Mouse (Mus musculus): ENCODE measurements around the gene Fibp.

Gene Fibp

GRCm38 (mm10) chr19:5432992-5433852 lies 27.2 kb upstream of the Fibp start:
- no peak for DNase-seq (ENCODE audit: low spot score)

- no peak for DNase-seq (ENCODE audit: low spot score)
Measured at GRCm38 (mm10) chr19:5433951-5434350, 26.5 kb upstream of the Fibp start.

- DNase-seq (ENCODE audit: low spot score), result no peak
Measured at GRCm38 (mm10) chr19:5444371-5444908, 16.0 kb upstream of the Fibp start.

GRCm38 (mm10) chr19:5444954-5445353 lies 15.5 kb upstream of the Fibp start:
- DNase-seq (ENCODE audit: low spot score), result no peak

- DNase-seq (ENCODE audit: low spot score), result no peak
Measured at GRCm38 (mm10) chr19:5445747-5446146, 14.7 kb upstream of the Fibp start.

GRCm38 (mm10) chr19:5447515-5448353 lies 12.7 kb upstream of the Fibp start, which contains the start of gene Fosl1:
Gene Fosl1 (plus strand): TSS chr19:5447547.
- DNase-seq (ENCODE audit: low spot score), result peak; percentile 49

GRCm38 (mm10) chr19:5448354-5449150 lies 11.9 kb upstream of the Fibp start:
- DNase-seq (ENCODE audit: low spot score), result no peak

GRCm38 (mm10) chr19:5449673-5450072 lies 10.7 kb upstream of the Fibp start:
- DNase-seq (ENCODE audit: low spot score), result no peak

- no peak for DNase-seq (ENCODE audit: low spot score)
Measured at GRCm38 (mm10) chr19:5451766-5452165, 8.6 kb upstream of the Fibp start.

- DNase-seq (ENCODE audit: low spot score), result no peak
Measured at GRCm38 (mm10) chr19:5455037-5455436, 5.4 kb upstream of the Fibp start.

GRCm38 (mm10) chr19:5455568-5455967 lies 4.8 kb upstream of the Fibp start:
- DNase-seq (ENCODE audit: low spot score), result no peak

- DNase-seq (ENCODE audit: low spot score), result no peak
Measured at GRCm38 (mm10) chr19:5456241-5456921, 4.0 kb upstream of the Fibp start.

- peak; percentile 85 for DNase-seq (ENCODE audit: low spot score)
Measured at GRCm38 (mm10) chr19:5456922-5457745, 3.3 kb upstream of the Fibp start.

GRCm38 (mm10) chr19:5457746-5458442 lies 2.5 kb upstream of the Fibp start, which contains the start of gene Ccdc85b:
Gene Ccdc85b (minus strand): TSS chr19:5457894.
- no peak for DNase-seq (ENCODE audit: low spot score)

GRCm38 (mm10) chr19:5459019-5459418 lies 1.4 kb upstream of the Fibp start:
- DNase-seq (ENCODE audit: low spot score), result no peak

- DNase-seq (ENCODE audit: low spot score), result no peak
Measured at GRCm38 (mm10) chr19:5459896-5460295, 519 bp upstream of the Fibp start.

- no peak for DNase-seq (ENCODE audit: low spot score)
Measured at GRCm38 (mm10) chr19:5461411-5461810, 996 bp downstream of the Fibp start.

- DNase-seq (ENCODE audit: low spot score), result no peak
Measured at GRCm38 (mm10) chr19:5463212-5463611, 2.8 kb downstream of the Fibp start.

GRCm38 (mm10) chr19:5463791-5464562 lies 3.6 kb downstream of the Fibp start:
- no peak for DNase-seq (ENCODE audit: low spot score)

Measured in spleen, adult 12 weeks (tissue).